Mouse (Mus musculus) embryonic stem cell, embryonic (primary cell): ENCODE measurements at regions not wholly inside any gene's neighbourhood (a gene's known extent, or its start where the extent isn't known, plus 50 kb on each side); places are given as distances from the start of the nearest gene placed in this dataset.

Source experiments
- CTCF ChIA-PET, 4 experiments: fragments of 300-600 bp in 2 of 4; fragments of 350-600 bp in 2 of 4; sonication (Branson Sonifier 250); formaldehyde crosslinking; loops; one replicate each; lab custom pipeline; 2022; ENCODE audit warnings: inconsistent platforms in 2 of 4; lab: Charles Lee
- POLR2A ChIA-PET, 4 experiments: fragments of 300-600 bp in 2 of 4; fragments of 350-600 bp in 2 of 4; sonication (Branson Sonifier 250); formaldehyde crosslinking; loops; one replicate each; lab custom pipeline; 2022; ENCODE audit warnings: antibody characterized with exemption in 4 of 4, inconsistent platforms in 1 of 4; lab: Charles Lee

DNA sequence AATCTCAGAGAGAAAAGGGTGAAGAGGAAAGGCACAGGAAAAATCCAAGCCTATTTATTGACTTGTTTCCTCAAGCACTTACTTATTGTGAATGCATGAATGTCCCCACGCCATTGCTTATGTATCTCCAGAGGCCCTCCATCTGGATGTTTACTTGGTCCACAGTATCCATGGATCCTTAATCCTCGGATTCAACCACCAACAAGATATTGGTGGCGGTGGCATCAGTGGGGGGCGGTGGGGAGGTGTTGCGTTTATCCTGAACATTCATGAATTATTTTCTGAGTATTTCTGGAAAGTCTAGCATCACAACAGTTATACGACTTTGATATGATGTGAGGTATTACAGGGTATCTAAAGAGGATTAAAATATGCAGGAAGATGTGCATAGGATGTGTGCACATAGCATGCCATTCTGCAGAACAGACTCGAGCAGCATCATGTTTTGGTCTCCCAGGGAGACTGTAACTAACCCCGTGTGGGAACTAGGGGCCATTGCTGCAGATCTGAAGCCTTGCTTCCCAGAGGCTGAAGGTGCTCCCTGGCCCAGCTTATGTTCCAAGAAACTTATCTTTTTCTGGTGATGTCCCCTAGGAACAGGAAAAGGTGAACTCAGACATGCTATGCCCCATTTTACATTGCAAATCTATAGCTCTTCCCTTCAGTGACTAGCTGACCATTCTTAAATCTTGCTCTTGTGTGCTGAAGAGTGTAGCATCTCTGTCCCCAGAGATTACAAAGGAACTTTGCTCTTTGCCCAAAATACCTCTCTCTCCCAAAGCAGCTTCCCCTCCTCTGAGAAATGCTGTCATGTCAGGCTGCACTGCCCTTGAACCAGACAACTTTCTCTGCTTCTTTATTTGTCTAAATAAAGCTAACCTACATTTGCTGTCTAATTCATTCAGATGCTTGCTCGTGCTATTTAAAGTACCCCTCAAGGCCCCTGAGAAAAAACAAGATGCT lies 75.0 kb upstream of the Mkln1 start:
- ChIA-PET POLR2A (interaction anchor here in 3 of 4 experiments (0.6 to 1.4 kb wide), 6 partner anchors 22 to 797 kb away, joined by 3 to 4 read pairs (median 3); partner anchors contain the start of gene Mkln1 (in 1 of the 3)), CTCF (interaction anchor here in 1 of 4 experiments (0.9 kb wide), 1 partner anchor 126 kb away, joined by 3 read pairs; no protein-coding TSS in a partner anchor)

GRCm38 (mm10) chr6:31324717-31325116 lies 73.8 kb upstream of the Mkln1 start:
- POLR2A ChIA-PET = interaction anchor here in 3 of 4 experiments (0.6 to 1.4 kb wide), 5 partner anchors 21 to 1278 kb away, joined by 3 to 4 read pairs (median 3); no protein-coding TSS in a partner anchor
- CTCF ChIA-PET = no interaction called here

GRCm38 (mm10) chr6:31325621-31326020 lies 72.9 kb upstream of the Mkln1 start:
- POLR2A ChIA-PET = interaction anchor here in 1 of 4 experiments (1.0 kb wide), 1 partner anchor 8 kb away, joined by 3 read pairs; no protein-coding TSS in a partner anchor
- CTCF ChIA-PET = interaction anchor here in 1 of 4 experiments (0.8 kb wide), 1 partner anchor 44 kb away, joined by 3 read pairs; no protein-coding TSS in a partner anchor

DNA sequence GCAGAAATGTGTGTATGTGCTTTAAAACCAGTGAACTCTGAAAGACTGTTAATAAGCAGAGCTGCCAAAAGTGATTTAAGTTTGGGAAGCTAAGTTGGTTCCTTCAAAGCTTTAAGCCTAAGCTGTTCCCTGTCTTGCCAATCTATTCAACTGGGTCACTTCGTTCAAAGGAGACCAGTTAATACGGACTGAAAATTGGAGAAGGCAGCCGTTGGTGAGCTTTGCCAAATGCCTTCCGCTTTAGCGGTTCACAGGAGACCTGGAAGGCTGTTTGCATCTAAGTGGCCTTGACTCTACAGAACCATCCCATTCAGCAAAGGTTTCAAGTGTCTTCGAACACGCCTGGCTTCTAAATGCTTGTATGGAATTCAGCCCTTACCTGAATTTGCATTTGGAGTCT lies 68.2 kb upstream of the Mkln1 start:
- POLR2A ChIA-PET = interaction anchor here in 1 of 4 experiments (0.8 kb wide), 1 partner anchor 12 kb away, joined by 3 read pairs; no protein-coding TSS in a partner anchor
- CTCF ChIA-PET = interaction anchor here in 1 of 4 experiments (0.7 kb wide), 1 partner anchor 359 kb away, joined by 3 read pairs; no protein-coding TSS in a partner anchor

DNA sequence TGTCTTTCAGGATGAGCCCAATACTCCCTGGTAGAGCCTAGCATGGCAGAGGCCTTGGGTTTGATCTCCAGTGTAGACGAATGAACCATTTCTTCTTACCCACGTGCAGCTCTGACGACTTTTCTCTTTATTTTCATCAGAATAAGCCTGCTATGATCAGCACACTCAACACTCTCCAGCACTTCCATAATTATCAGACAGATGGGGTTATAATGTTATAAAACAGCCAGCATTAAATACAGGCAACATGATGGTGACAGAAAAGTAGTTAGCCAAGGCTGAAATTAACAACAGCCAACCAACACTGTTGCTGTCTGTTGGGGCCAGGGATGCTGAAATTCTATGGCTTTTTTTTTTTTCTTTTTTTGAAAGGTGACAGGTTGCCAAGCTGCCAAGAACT lies 67.7 kb upstream of the Mkln1 start:
- ChIA-PET POLR2A (interaction anchor here in 2 of 4 experiments (0.6 to 0.9 kb wide), 3 partner anchors 9 to 113 kb away, joined by 3 to 4 read pairs (median 4); no protein-coding TSS in a partner anchor), CTCF (interaction anchor here in 2 of 4 experiments (0.7 kb wide), 2 partner anchors 141 to 359 kb away, joined by 3 read pairs; no protein-coding TSS in a partner anchor)

GRCm38 (mm10) chr6:31332254-31332653 lies 66.3 kb upstream of the Mkln1 start:
- ChIA-PET CTCF (no interaction called here), POLR2A (interaction anchor here in 1 of 4 experiments (1.5 kb wide), 1 partner anchor 37 kb away, joined by 4 read pairs; no protein-coding TSS in a partner anchor)

DNA sequence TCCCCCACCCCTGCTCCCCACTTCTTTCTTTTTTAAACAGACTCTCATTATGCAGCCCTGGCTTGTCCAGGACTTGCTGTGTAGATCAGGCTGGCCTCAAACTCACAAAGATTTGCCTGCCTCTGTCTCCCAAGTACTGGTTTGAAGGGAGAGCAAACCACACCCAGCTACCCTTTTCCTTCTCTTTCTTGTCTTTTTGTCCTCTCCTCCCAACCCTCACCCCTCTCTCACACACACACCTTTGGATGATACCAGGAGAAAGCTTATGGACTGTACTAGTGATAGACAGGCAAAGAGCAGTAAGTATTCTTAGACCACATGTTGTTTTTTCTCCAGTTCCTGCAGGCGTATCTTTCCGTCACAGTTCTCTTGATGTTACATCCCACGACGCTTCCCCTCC lies 65.8 kb upstream of the Mkln1 start:
- POLR2A ChIA-PET = interaction anchor here in 2 of 4 experiments (1.3 to 1.6 kb wide), 3 partner anchors 14 to 37 kb away, joined by 3 to 8 read pairs (median 4); no protein-coding TSS in a partner anchor
- CTCF ChIA-PET = no interaction called here

- ChIA-PET POLR2A (interaction anchor here in 2 of 4 experiments (0.6 to 1.8 kb wide), 7 partner anchors 12 to 159 kb away, joined by 3 to 8 read pairs (median 3); no protein-coding TSS in a partner anchor), CTCF (no interaction called here)
These were observed 65.2 kb upstream of the Mkln1 start for GRCm38 (mm10) chr6:31333228-31333922.

DNA sequence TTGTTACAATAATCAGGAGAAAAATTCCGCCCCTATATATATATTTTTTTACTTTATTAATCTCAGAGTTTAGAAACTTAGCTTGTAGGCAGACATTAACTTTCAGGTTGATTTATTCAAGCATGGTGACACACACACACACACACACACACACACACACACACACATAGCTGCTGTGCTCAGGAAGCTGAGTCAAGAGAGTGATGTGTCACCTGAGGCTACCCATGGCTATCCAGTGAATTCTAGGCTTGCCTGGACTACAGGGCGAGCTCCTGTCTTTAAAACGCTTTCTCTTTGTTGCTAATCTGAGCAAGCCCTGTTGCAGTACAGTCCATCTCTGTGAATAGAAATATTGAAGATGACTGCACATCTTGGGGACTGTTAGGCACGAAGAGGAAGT lies 64.4 kb upstream of the Mkln1 start:
- ChIA-PET CTCF (no interaction called here), POLR2A (interaction anchor here in 2 of 4 experiments (0.6 to 1.8 kb wide), 5 partner anchors 11 to 158 kb away, joined by 3 to 8 read pairs (median 3); no protein-coding TSS in a partner anchor)

- POLR2A ChIA-PET = interaction anchor here in 3 of 4 experiments (0.5 to 1.8 kb wide), 7 partner anchors 8 to 117 kb away, joined by 3 to 10 read pairs (median 6); partner anchors contain the start of gene Mkln1 (in 1 of the 3)
- CTCF ChIA-PET = interaction anchor here in 1 of 4 experiments (0.9 to 1.4 kb wide), 2 partner anchors 30 to 31 kb away, joined by 3 read pairs; no protein-coding TSS in a partner anchor
These were observed 59.2 kb upstream of the Mkln1 start for GRCm38 (mm10) chr6:31339122-31339947.

DNA sequence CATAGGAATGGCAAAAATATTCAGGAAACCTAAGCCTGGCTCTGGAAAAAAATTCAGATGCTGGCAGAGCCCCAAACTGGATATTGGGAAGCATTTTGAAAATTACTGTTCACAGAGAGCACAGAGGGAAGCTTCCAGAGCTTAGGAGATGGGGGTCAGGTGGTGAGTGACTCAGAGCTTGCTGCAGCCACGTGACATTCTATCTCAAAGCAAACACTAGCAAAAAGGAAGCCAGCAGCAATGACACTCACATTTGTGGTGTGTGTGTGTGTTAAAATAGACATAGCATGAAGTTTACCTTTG lies 58.6 kb upstream of the Mkln1 start:
- CTCF ChIA-PET = interaction anchor here in 1 of 4 experiments (0.9 to 1.4 kb wide), 2 partner anchors 29 to 30 kb away, joined by 3 read pairs; no protein-coding TSS in a partner anchor
- POLR2A ChIA-PET = interaction anchor here in 3 of 4 experiments (0.6 to 1.8 kb wide), 6 partner anchors 9 to 118 kb away, joined by 3 to 10 read pairs (median 6); partner anchors contain the start of gene Mkln1 (in 1 of the 3)

GRCm38 (mm10) chr6:31345366-31346084 lies 53.0 kb upstream of the Mkln1 start:
- ChIA-PET CTCF (no interaction called here), POLR2A (interaction anchor here in 2 of 4 experiments (0.6 to 2.5 kb wide), 8 partner anchors 10 to 1318 kb away, joined by 3 to 7 read pairs (median 3); no protein-coding TSS in a partner anchor)

GRCm38 (mm10) chr6:31348333-31348732 lies 50.2 kb upstream of the Mkln1 start:
- ChIA-PET CTCF (no interaction called here), POLR2A (interaction anchor here in 2 of 4 experiments (0.6 to 1.1 kb wide), 2 partner anchors 95 to 630 kb away, joined by 4 to 6 read pairs; no protein-coding TSS in a partner anchor)
